Mouse (Mus musculus) hindbrain, embryonic 12.5 days (tissue): ENCODE measurements around the gene Gls2. TPM values are rescaled to one million over a fixed set of nuclear protein-coding genes. Genes with fewer than 3 reads are reported as not detected.
"Not testable (repeated sequence)": the region's sequence is repeated elsewhere in the genome, so short reads cannot be mapped to it uniquely, and the experiment has no call there.

Experiments used
- ATAC-seq: fragments of 200-750 bp; cut with Nextera tagmentation; 2 replicates; pipeline ENCODE4 v1.8.0; 2017; ENCODE audit warnings: moderate TSS enrichment; ENCODE audit not compliant: low FRiP score
- H3K27ac ChIP-seq: fragments of 300-500 bp; sonication (generic); 2 replicates; pipeline ENCODE4 v1.5.1; 2016; ENCODE audit warnings: mild to moderate bottlenecking
- H3K27me3 ChIP-seq: fragments of 300-500 bp; sonication (generic); 2 replicates; pipeline ENCODE4 v1.6.1; 2016; ENCODE audit warnings: mild to moderate bottlenecking
- H3K36me3 ChIP-seq: fragments of 300-500 bp; sonication (generic); 2 replicates; pipeline ENCODE4 v1.6.1; 2016; ENCODE audit warnings: mild to moderate bottlenecking
- H3K4me1 ChIP-seq: fragments of 300-500 bp; sonication (generic); 2 replicates; pipeline ENCODE4 v1.6.1; 2016
- H3K4me2 ChIP-seq: fragments of 300-500 bp; sonication (generic); replicated peaks from 2 replicates; pipeline ENCODE4 v1.6.1; 2016; ENCODE audit warnings: mild to moderate bottlenecking
- H3K4me3 ChIP-seq: fragments of 300-500 bp; sonication (generic); 2 replicates; pipeline ENCODE4 v1.5.1; 2016; ENCODE audit warnings: mild to moderate bottlenecking
- H3K9ac ChIP-seq: fragments of 300-500 bp; sonication (generic); 2 replicates; pipeline ENCODE4 v1.6.1; 2016; ENCODE audit warnings: mild to moderate bottlenecking, moderate library complexity
- H3K9me3 ChIP-seq: fragments of 300-500 bp; sonication (generic); replicated peaks from 2 replicates; pipeline ENCODE4 v1.6.1; 2016; ENCODE audit warnings: mild to moderate bottlenecking
- WGBS: fragments of 180-500 bp; shearing (Covaris S2); methylation state at CpG from one replicate; pipeline ENCODE4 v1.1.7; 2016; 5-methylcytosine and 5-hydroxymethylcytosine counted together
- polyA plus RNA-seq: library from polyadenylated mRNA; unstranded; fragments of >200 nt; fragmentation: Nextera tagmentation; extraction: Ambion mirVana; gene quantifications from 2 replicates; pipeline ENCODE4 v1.2.1, GENCODE M21; 2016

The Gls2 gene
- polyA plus RNA-seq, 1 experiment from 2014 or later: 0.70 TPM

DNA sequence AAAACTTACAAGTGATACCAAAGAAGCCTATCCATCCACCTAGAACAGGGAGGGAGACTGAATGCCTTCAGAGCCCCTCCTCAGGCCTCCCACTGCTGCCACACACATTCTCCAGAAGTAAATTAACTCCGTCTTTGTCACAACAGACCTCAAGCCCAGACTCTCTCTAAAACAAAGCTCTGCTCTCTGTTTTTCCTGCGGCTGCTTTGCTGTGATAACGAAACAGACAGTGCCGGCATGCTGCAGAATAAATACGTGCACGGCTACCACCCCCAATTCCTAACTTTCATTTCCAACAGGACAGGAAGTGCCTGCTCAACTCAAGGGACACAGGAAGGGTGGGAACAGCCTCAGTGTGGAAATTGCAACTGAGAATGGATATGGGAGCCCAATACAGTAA lies 14.3 kb upstream of the Gls2 start, which contains the start of gene Rbms2:
TSS of gene Rbms2 (minus strand) at position 309 of the 400 bp plus-strand sequence.
- Histone ChIP-seq H3K9me3 (no peaks in the 10 kb centered on the region), H3K27me3 (no peaks in the 10 kb centered on the region), H3K9ac (no peak within 1 kb of the TSS), H3K4me3 (peak within 1 kb of the TSS; percentile 6; the same call in 1 of the 2 replicates), H3K4me1 (peaks cover 8% of the 10 kb centered on the region), H3K27ac (peak within 1 kb of the TSS; percentile 62), H3K36me3 (no peaks in the 10 kb centered on the region), H3K4me2 (peak within 1 kb of the TSS; percentile 25)
- 4% methylated on average over 6 of the region's 6 CpGs for WGBS
- no peak for ATAC-seq

DNA sequence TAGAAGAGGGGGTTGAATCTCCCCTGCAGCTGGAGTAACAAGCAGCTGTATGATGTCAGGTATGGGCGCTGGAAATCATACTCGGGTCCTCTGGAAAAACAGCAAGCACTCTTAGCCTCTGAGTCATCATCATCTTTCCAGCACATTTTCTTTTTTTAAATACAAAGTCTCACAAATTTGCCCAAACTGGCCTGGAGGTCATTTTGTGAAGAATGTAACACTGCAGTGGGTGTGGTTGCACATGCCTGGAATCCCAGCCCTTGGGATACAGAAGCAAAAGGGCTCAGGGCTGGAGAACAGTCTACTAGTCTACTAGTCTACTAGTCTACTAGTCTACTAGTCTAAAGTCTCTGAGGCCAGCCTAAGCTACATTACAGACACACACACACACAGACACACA lies 10.0 kb upstream of the Gls2 start:
- no peaks in the 10 kb centered on the region for H3K9me3 ChIP-seq
- no peak overlapping the region for H3K4me2 ChIP-seq
- peaks cover 2% of the 10 kb centered on the region; the same call in 1 of the 2 replicates for H3K4me1 ChIP-seq
- no peaks in the 10 kb centered on the region for H3K27me3 ChIP-seq
- H3K9ac ChIP-seq: no peak overlapping the region
- 90% methylated on average over 2 of the region's 2 CpGs for WGBS
- no peak overlapping the region for H3K4me3 ChIP-seq
- H3K27ac ChIP-seq: no peak overlapping the region
- H3K36me3 ChIP-seq: no peaks in the 10 kb centered on the region
- no peak for ATAC-seq

DNA sequence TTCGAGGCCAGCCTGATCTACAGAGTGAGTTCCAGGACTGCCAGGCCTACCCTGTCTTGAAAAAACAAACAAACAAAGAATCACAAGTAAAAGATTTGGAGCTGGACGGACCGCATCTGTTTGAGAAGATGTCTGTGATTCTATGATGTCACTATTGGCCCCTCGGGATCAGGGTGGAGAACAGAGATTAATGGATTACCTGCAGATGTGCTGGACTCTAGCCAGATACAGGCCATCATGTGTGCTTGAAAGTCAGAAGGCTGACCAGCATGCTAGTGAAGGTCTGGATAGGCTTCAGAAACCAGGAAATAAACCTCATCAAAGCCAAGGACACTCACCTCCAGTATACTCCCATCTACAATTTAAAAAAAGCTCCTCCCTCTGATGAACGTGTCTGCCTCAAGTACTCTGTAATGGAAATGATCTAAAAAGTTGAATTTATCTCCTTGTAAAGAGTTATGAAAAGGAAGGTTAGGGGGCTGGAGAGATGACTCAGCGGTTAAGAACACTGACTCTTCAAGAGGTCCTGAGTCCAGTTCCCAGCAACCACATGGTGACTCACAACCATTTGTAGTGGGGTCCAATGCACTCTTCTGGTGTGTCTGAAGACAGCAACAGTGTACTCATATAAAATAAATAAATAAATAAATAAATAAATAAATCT lies 8.8 kb upstream of the Gls2 start:
- ATAC-seq: no peak
- Histone ChIP-seq H3K9ac (no peak overlapping the region), H3K27me3 (no peaks in the 10 kb centered on the region), H3K4me2 (no peak overlapping the region), H3K27ac (no peak overlapping the region), H3K4me3 (no peak overlapping the region), H3K9me3 (no peaks in the 10 kb centered on the region), H3K36me3 (no peaks in the 10 kb centered on the region), H3K4me1 (0 out of 2 replicates have a peak, but pooled peaks cover 2% of the 10 kb centered on the region)
- 73% methylated on average over 6 of the region's 6 CpGs for WGBS

DNA sequence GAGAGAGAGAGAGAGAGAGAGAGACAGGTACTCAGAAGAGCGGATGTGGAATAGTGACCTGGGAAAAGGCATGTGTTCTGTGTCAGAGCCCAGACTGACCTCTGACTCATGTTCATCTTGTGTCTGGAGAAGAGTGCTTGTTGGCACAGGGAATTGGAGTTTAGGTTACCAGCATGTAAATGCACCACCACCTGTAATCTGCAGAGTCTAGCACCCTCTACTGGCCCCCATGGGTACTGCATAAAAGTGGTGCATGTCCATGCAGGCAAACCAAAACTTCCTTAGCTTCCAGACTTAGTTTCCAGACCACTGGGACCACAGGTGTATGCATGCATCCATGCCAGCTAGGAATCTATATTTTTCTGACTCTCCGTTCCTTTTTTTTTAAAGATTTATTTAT lies 8.3 kb upstream of the Gls2 start:
- no peaks in the 10 kb centered on the region for H3K27me3 ChIP-seq
- 53% methylated on average over 2 of the region's 2 CpGs for WGBS
- H3K4me3 ChIP-seq: no peak overlapping the region
- H3K27ac ChIP-seq: no peak overlapping the region
- no peaks in the 10 kb centered on the region for H3K9me3 ChIP-seq
- no peak overlapping the region for H3K4me2 ChIP-seq
- H3K9ac ChIP-seq: no peak overlapping the region
- H3K36me3 ChIP-seq: no peaks in the 10 kb centered on the region
- H3K4me1 ChIP-seq: 0 out of 2 replicates have a peak, but pooled peaks cover 2% of the 10 kb centered on the region
- ATAC-seq: 0 out of 2 replicates have a peak, but pooled peaks have one; percentile 32

DNA sequence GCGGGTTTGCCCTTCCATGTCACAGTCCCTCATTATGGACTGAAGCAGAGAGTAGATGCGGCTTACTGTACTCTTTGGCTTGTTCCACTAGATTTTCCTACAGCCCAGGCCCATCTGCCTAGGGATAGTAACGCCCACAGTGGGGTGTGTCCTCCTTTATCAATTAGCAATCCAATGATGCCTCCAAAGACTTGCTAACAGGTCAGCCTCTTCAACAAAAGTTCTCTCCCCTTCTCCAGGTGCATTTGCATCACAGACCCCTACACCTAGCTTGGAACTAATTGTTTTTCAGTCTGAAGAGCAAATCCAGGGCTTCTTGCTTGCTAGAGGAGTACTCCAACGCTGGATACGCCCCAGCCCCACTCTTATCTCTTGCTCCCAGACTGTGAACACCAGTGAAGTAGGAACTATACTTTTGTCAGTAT lies 7.1 kb upstream of the Gls2 start:
- Histone ChIP-seq H3K36me3 (no peaks in the 10 kb centered on the region), H3K9me3 (no peaks in the 10 kb centered on the region), H3K9ac (no peak overlapping the region), H3K27me3 (no peaks in the 10 kb centered on the region), H3K4me1 (0 out of 2 replicates have a peak, but pooled peaks cover 2% of the 10 kb centered on the region), H3K4me2 (no peak overlapping the region), H3K27ac (no peak overlapping the region), H3K4me3 (no peak overlapping the region)
- WGBS: 66% methylated on average over 5 of the region's 5 CpGs
- ATAC-seq: no peak

DNA sequence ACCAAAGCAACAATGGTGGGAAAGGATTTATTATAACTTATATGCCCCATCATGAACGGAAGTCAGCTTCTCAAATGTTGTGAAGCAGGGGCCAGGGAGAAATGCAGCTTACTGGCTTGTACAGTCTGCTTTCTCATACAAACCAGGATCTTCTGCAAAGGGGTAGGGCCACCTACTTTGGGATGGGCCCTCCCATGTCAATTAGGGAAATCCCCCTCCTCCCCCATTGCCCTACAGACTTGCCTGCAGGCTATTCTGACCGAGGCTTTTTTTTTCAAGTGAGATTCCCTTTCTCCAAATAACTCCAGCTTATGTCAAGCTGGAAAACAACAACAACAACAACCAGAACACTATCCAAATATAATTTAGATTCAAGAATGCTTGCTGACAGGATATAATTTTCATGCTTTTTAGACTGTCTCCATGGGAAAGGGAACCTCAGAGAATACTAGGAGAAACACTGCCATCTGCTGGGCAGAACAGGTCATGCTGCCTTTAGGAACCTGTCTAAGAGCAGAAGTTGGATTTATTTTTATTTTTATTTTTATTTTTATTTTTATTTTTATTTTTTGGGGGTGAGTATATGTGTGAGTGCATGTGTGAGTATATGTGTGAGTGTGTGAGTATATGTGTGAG lies 5.9 kb upstream of the Gls2 start:
- 48% methylated on average over 2 of the region's 2 CpGs for WGBS
- H3K4me1 ChIP-seq: 0 out of 2 replicates have a peak, but pooled peaks cover 2% of the 10 kb centered on the region
- H3K4me2 ChIP-seq: no peak overlapping the region
- 0 out of 2 replicates have a peak, but pooled peaks cover 4% of the 10 kb centered on the region for H3K27me3 ChIP-seq
- H3K4me3 ChIP-seq: no peak overlapping the region
- H3K9ac ChIP-seq: no peak overlapping the region
- no peak for ATAC-seq
- no peaks in the 10 kb centered on the region for H3K36me3 ChIP-seq
- no peak overlapping the region for H3K27ac ChIP-seq
- no peaks in the 10 kb centered on the region for H3K9me3 ChIP-seq

DNA sequence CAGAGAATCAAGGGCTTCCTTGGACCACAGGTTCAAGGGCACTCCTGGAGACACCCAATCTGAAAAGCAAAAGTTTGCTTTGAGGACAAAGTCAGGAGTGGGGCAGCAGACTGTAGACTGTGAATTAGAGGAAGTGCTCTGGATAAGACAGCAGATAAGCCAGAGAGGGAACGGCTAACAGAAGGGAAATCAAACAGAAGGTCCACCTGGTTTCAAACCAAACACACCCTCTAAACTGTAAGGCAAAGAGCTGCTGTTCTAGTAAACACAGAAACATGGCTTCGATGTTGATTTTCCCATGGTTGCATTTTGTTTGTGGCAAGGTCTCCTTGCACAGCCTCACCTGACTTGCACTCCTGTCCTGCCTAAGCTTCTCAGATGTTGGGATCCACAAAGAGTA lies 2.8 kb upstream of the Gls2 start:
- 90% methylated on average over 2 of the region's 2 CpGs for WGBS
- Histone ChIP-seq H3K4me1 (peaks cover 12% of the 10 kb centered on the region; the same call in 1 of the 2 replicates), H3K27ac (no peak overlapping the region), H3K9me3 (no peaks in the 10 kb centered on the region), H3K27me3 (peaks cover 24% of the 10 kb centered on the region), H3K4me3 (no peak overlapping the region), H3K9ac (no peak overlapping the region), H3K4me2 (no peak overlapping the region), H3K36me3 (no peaks in the 10 kb centered on the region)
- no peak for ATAC-seq

DNA sequence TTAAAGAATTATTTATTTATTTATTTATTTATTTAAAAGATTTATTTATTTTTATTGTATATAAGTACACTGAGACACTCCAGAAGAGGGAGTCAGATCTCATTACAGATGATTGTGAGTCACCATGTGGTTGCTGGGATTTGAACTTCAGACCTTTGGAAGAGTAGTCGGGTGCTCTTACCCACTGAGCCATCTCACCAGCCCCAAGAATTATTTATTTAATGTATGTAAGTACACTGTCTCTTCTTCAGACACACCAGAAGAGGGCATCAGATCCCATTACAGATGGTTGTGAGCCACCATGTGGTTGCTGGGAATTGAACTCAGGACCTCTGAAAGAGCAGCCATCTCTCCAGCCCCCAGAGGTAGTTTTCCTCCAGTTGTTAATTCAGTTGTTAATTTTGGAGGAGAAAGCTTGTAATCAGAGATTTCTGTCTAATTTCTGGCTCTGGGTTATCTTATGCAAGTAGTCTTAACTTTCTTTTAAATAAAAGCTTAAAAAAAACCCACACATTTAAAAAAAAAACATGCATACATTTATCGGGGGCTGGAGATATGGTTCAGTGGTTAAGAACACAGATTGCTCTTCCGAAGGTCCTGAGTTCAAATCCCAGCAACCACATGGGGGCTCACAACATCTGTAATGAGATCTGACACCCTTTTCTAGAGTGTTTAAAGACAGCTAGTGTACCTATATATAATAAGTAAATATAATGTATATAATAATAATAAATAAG lies 2.1 kb upstream of the Gls2 start:
- not testable (repeated sequence) for H3K9me3 ChIP-seq, H3K27ac ChIP-seq, H3K9ac ChIP-seq, ATAC-seq, H3K4me2 ChIP-seq, H3K4me3 ChIP-seq, H3K36me3 ChIP-seq
- peaks cover 32% of the 10 kb centered on the region for H3K27me3 ChIP-seq
- H3K4me1 ChIP-seq: peaks cover 12% of the 10 kb centered on the region; the same call in 1 of the 2 replicates
- WGBS: 93% methylated on average over 3 of the region's 3 CpGs

DNA sequence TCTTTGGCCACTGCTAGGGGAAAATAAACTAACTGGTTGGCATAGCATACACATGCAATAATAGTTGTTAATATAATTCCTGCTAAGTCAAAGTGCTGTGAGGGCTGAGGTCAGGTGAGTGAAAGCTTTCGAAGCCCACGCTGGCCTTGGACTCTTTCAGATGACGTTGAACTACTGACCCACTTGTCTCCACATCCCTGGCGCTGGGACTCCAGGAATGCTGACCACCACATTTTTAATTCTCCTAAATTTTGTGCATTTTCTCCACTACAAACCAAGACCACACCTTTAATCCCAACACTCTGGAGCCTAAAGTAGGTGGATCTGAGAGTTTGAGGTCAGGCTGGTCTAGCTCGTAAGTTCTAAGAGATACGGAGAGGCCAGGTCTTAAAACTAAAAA lies 1.1 kb upstream of the Gls2 start:
- Histone ChIP-seq H3K27ac (no peak overlapping the region), H3K4me1 (peaks cover 12% of the 10 kb centered on the region; the same call in 1 of the 2 replicates), H3K36me3 (no peaks in the 10 kb centered on the region), H3K9me3 (no peaks in the 10 kb centered on the region), H3K27me3 (peaks cover 32% of the 10 kb centered on the region), H3K4me2 (no peak overlapping the region), H3K9ac (no peak overlapping the region), H3K4me3 (no peak overlapping the region; the same call in 1 of the 2 replicates)
- WGBS: 87% methylated on average over 6 of the region's 6 CpGs
- no peak for ATAC-seq

DNA sequence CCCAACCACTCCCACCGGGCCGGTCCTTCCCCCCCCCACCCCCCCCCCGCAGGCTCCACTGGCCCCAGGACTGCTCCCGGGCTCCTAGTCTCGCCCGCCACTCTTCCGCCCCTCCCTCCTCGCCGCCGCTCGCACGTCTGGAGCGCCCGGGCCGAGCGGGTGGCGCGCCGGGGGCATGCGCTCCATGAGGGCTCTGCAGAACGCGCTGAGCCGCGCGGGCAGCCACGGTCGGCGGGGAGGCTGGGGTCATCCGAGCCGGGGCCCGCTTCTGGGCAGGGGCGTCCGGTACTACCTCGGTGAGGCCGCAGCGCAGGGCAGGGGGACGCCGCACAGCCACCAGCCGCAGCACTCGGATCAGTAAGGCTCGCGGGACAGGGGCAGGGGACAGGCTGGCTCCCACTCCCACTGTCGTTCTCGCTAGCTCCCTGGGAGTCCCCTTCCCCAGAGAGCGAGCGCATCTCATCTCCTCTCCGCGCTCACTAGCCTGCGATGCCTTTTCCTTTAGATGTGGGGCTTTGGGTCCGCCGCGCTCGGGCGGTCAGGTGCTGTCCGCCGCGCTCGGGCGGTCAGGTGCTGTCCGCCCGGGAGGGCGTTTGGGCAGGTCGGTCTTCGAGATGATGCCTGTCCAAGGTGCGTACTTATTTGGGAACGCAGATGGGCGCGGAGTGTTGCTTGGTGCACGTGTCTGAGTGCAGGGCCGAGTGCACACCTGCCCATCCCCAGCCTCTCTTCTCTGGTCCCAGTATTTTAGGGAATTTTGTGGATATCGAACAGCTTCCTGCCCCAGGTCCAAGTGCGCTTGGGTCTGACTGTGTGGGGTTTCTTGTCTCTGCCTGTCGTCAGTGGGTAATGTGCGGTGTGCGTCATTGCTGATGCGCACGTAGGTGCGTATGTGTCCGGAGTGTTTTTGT lies 549 bp downstream of the Gls2 start:
- peaks cover 32% of the 10 kb centered on the region for H3K27me3 ChIP-seq
- H3K36me3 ChIP-seq: no peaks in the 10 kb centered on the region
- H3K4me2 ChIP-seq: peak overlapping the region; percentile 98
- peak; percentile 93 for ATAC-seq
- no peaks in the 10 kb centered on the region for H3K9me3 ChIP-seq
- peak overlapping the region; percentile 75 for H3K4me3 ChIP-seq
- peaks cover 9% of the 10 kb centered on the region; the same call in 1 of the 2 replicates for H3K4me1 ChIP-seq
- under 1% methylated on average over 58 of the region's 79 CpGs for WGBS
- H3K9ac ChIP-seq: peak overlapping the region; percentile 81
- 0 out of 2 replicates have a peak overlapping the region, but pooled peaks have one; percentile 12 for H3K27ac ChIP-seq

DNA sequence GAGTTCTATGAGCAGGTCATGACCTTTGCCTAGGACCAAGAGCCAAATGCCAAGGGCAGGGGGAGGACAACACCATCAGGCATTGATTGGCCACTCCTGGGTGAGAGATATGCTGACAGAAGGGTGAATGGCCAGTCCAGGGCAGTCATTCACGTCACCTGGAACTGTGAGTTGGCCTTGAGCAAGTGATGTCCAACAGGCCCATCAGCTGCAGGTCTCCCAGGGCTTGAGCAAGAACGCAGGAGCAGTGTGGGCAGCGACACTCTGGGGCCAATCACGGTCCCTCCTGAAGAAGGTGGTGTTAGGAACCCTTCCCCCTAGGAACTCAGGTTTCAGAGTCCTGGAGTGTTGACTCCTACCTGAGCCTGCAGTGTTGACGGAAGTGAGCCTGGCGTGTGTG lies 7.6 kb downstream of the Gls2 start:
- no peak overlapping the region for H3K4me3 ChIP-seq
- H3K9me3 ChIP-seq: no peaks in the 10 kb centered on the region
- 79% methylated on average over 6 of the region's 6 CpGs for WGBS
- peaks cover 7% of the 10 kb centered on the region for H3K36me3 ChIP-seq
- H3K4me2 ChIP-seq: no peak overlapping the region
- ATAC-seq: no peak
- no peaks in the 10 kb centered on the region for H3K4me1 ChIP-seq
- H3K27me3 ChIP-seq: peaks cover 4% of the 10 kb centered on the region
- no peak overlapping the region for H3K9ac ChIP-seq
- no peak overlapping the region for H3K27ac ChIP-seq
